ENCODE assay signal across 15 mouse cellular contexts in genomic region chr13:18858183-18858582, GRCm38 (mm10).
A peak's percentile ranks its signal among the peaks of the same experiment; 100 is the strongest.
DNase-seq lines count a peak whose midpoint lies in the region; ATAC-seq and TF ChIP-seq lines count a peak whose summit lies in the region.
"Had no signal": no experiment of that assay in that cellular context is flagged by ENCODE, and none has a peak within 500 bp of the region (broad histone marks: within the 10 kb centered on the region; RNA-seq: fewer than 3 reads in every experiment).

No protein-coding gene starts in this region.

- peak; percentile 68 for DNase-seq in left cerebral cortex, adult 11 months (ENCODE audit: low spot score)
- DNase-seq in left cerebral cortex, postnatal 4 days = no peak
- peak; percentile 61 to 62 for DNase-seq in frontal cortex, postnatal 25 days (ENCODE audit: low spot score in 2 of 2)
- DNase-seq in layer of hippocampus, postnatal 25 days (ENCODE audit: extremely low spot score in 1 of 2, low spot score in 1 of 2) = peak; percentile 48 to 67
- peak; percentile 82 to 86 for DNase-seq in right cerebral cortex, postnatal 10 days (ENCODE audit: low spot score in 2 of 2)
- DNase-seq in neural tube, embryonic 10.5 days (ENCODE audit: extremely low spot score, low spot score) = no peak
- DNase-seq in hindbrain, embryonic 11.5 days (ENCODE audit: low spot score) = no peak
- no peak for DNase-seq in heart, adult 2 months
- DNase-seq: lung, adult 2 months had no signal

- H3K4me1 ChIP-seq in hindbrain, embryonic 11.5 days (replicated peaks; ENCODE audit: control insufficient read depth, insufficient read depth, low read length) = no peaks in the 10 kb centered on the region
- no peaks in the 10 kb centered on the region for H3K4me1 ChIP-seq in heart, adult 2 months (ENCODE audit: control insufficient read depth, insufficient read depth, low read length)
- H3K4me1 ChIP-seq: embryonic facial prominence, embryonic 15.5 days; heart, embryonic 12.5 days; limb, embryonic 13.5 days had no signal

- intact Hi-C loops in left cerebral cortex, postnatal 4 days (cut with DNase I) = no loop called here
- intact Hi-C loops in heart, adult 2 months (cut with DNase I) = no loop called here

- H3K9me3 ChIP-seq in hindbrain, embryonic 11.5 days (ENCODE audit: control insufficient read depth, low read length) = no peaks in the 10 kb centered on the region
- H3K9me3 ChIP-seq: embryonic facial prominence, embryonic 15.5 days; heart, embryonic 12.5 days; hindbrain, embryonic 10.5 days; limb, embryonic 13.5 days; neural tube, embryonic 15.5 days had no signal

- no peaks in the 10 kb centered on the region for H3K27me3 ChIP-seq in hindbrain, embryonic 11.5 days (ENCODE audit: control insufficient read depth, insufficient read depth, low read length)
- H3K27me3 ChIP-seq in heart, adult 2 months (ENCODE audit: control insufficient read depth, insufficient read depth, low read length) = no peaks in the 10 kb centered on the region
- H3K27me3 ChIP-seq: embryonic facial prominence, embryonic 15.5 days; heart, embryonic 12.5 days; limb, embryonic 13.5 days; neural tube, embryonic 15.5 days had no signal

- ATAC-seq in hindbrain, embryonic 11.5 days (ENCODE audit: low FRiP score) = no peak
- ATAC-seq: intestine, postnatal 0 days had no signal

- TF ChIP-seq POLR2A in heart, adult 2 months (IDR thresholded peaks at IDR 0.05; ENCODE audit: insufficient read depth, low read depth, low read length) = no peak

- no peaks in the 10 kb centered on the region for H3K79me2 ChIP-seq in heart, adult 2 months (replicated peaks; ENCODE audit: control insufficient read depth, insufficient read depth, low read length)

- 87% methylated on average over 4 of the region's 4 CpGs for WGBS in hindbrain, embryonic 11.5 days
- WGBS in heart, adult 2 months = 81% methylated on average over 4 of the region's 4 CpGs

- no peak overlapping the region for H3K4me3 ChIP-seq in hindbrain, embryonic 11.5 days (ENCODE audit: low read depth, low read length)
- H3K4me3 ChIP-seq in heart, adult 2 months = no peak overlapping the region
- H3K4me3 ChIP-seq: embryonic facial prominence, embryonic 15.5 days; heart, embryonic 12.5 days; hindbrain, embryonic 10.5 days; limb, embryonic 13.5 days; neural tube, embryonic 15.5 days had no signal

- no peak overlapping the region for H3K27ac ChIP-seq in hindbrain, embryonic 11.5 days (ENCODE audit: low read depth, low read length)
- H3K27ac ChIP-seq in heart, adult 2 months = no peak overlapping the region
- H3K27ac ChIP-seq: embryonic facial prominence, embryonic 15.5 days; hindbrain, embryonic 10.5 days; limb, embryonic 13.5 days; neural tube, embryonic 15.5 days had no signal

- no peak overlapping the region for H3K9ac ChIP-seq in hindbrain, embryonic 11.5 days (ENCODE audit: low read depth, low read length)
- no peak overlapping the region for H3K9ac ChIP-seq in heart, adult 2 months (ENCODE audit: low read depth, low read length)
- H3K9ac ChIP-seq: embryonic facial prominence, embryonic 15.5 days; heart, embryonic 12.5 days; limb, embryonic 13.5 days; neural tube, embryonic 15.5 days had no signal

- no peak for TF ChIP-seq CTCF in heart, adult 2 months (IDR thresholded peaks at IDR 0.05)

- no peak overlapping the region for H3K4me2 ChIP-seq in hindbrain, embryonic 11.5 days (replicated peaks; ENCODE audit: low read depth, low read length)
- H3K4me2 ChIP-seq: embryonic facial prominence, embryonic 15.5 days; heart, embryonic 12.5 days; limb, embryonic 13.5 days; neural tube, embryonic 15.5 days had no signal

- no peak for TF ChIP-seq EP300 in heart, adult 2 months (IDR thresholded peaks at IDR 0.05; ENCODE audit: insufficient read depth, low read depth, low read length)

- H3K36me3 ChIP-seq in hindbrain, embryonic 11.5 days (ENCODE audit: control insufficient read depth, insufficient read depth, low read length) = no peaks in the 10 kb centered on the region
- H3K36me3 ChIP-seq in heart, adult 2 months (ENCODE audit: control insufficient read depth, insufficient read depth, low read length) = no peaks in the 10 kb centered on the region

Comparison
In these comparisons a context has a peak if more than half of its experiments do, and no peak if none do; other contexts are left out.
1. DNase-seq: peak in left cerebral cortex, adult 11 months (single experiment), frontal cortex, postnatal 25 days (2 of 2), layer of hippocampus, postnatal 25 days (2 of 2) and right cerebral cortex, postnatal 10 days (2 of 2); none in left cerebral cortex, postnatal 4 days (single experiment), neural tube, embryonic 10.5 days (single experiment), hindbrain, embryonic 11.5 days (single experiment) and heart, adult 2 months (0 of 2).